Mouse (Mus musculus): ENCODE measurements around the gene Hoxa1.

Hoxa1 gene

DNA sequence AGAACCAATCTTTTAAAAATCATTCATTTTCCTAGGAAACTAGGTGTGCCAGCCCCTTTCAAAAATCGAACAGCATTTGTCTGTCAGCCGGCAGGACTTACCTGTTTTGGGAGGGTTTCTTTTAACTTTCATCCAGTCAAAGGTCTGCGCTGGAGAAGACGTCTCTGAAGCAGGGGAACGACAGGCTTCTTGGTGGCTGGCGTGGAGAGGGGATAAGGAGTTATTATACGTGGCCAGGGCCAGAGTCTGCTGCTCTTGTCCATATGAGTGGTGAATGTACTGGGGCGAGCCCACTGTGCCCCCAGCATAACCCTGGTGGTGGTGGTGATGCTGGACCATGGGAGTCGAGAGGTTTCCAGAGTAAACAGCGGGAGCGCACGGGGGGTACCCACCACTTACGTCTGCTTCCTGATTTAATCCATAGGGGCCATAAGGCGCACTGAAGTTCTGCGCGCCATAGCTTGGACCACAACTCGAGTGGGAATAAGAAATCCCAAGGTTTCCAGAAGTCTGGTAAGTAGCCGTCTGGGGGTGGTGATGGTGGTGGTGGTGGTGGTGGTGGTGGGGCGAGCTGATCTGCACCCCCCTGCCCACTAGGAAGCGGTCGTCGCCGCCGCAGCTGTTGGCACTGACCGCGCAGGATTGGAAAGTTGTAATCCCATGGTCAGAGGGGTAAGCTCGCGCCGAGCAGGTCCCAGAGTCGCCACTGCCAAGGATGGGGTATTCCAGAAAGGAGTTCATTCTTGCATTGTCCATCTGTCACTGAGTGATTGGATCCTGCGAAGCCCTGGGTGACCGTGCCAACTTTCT is 446 bp downstream of the Hoxa1 start:
- DNase-seq = no peak

DNA sequence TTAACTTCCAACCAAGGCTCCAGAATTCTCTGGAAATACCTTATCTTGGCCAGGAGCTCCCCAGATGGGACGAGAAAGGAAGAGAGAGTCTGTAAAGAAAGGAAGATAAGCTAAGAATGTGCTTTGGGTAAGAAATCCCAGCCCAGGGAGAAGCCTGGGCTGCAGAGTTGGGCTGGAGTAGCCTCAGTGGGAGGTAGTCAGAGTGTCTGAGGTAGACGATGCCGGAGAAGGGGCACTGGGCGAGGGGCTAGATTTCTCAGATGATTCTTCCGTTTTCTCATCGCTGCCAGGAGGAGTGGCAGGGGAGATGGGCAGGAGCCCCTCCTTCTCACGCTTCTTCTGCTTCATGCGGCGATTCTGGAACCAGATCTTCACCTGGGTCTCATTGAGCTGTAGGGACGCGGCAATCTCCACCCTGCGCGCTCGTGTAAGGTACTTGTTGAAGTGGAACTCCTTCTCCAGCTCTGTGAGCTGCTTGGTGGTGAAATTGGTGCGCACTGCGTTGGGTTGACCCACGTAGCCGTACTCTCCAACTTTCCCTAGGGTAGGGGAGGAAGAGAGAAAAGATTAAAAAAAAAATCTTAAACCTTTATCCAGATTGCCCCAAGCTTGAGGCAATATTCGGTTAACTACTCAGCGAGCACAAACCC is 1.4 kb downstream of the Hoxa1 start:
- no peak for DNase-seq

DNA sequence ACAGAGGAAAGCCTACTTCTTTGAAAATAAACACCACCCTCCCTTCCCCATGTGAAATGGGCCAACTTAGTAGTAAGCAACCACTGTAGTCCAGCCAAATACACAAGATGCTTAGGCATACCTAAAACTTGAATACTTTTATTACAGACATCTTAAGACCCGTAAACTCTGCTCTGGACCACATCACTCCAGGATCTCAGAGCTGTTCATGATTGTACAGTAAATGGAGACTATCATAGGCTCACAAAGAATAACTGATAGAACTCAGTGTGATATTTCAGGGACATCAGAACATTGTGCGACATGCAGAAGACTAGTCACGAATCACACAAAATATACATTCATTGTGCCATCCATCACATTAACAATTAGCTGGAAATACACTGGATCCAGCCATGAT is 2.6 kb downstream of the Hoxa1 start:
- no peak for DNase-seq

DNA sequence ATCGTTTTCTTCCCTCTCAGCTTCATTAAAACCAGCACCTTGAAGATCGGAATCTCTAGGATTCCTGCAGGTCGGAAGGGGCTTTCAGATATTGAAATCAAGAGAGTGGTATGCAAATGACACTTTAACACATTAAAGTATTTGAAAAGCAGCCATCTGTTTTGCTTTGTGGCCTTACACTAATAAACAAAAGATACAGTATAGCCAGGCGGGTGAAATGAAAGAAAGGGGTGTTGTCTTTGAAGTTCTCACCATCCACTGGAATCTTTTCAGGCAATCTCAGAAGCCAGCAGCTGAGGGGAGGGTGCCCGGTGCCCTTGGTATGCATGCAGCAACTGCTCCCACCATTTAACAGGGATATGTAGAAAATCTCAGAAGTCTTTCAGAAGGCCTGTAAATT is 4.1 kb downstream of the Hoxa1 start:
- no peak for DNase-seq

DNA sequence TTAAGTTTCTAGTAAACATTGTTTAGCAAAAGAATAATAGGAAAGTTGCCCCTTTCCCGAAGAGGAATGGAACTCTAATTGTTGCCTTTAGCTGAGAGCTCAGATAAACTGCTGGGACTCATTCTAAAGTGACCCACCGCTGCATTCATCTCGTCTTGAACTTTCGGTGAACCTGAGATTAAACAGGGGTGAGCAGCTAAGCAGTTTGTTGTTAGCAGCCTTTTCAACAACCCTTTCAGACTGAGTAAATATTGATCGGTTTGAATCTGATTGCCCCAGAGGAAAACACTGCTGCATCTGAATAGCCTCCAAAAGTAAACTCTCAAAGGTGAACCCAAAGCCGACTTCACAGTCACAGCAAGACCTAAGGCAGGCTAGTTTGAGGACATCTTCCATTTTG is 4.8 kb downstream of the Hoxa1 start:
- DNase-seq = no peak

DNA sequence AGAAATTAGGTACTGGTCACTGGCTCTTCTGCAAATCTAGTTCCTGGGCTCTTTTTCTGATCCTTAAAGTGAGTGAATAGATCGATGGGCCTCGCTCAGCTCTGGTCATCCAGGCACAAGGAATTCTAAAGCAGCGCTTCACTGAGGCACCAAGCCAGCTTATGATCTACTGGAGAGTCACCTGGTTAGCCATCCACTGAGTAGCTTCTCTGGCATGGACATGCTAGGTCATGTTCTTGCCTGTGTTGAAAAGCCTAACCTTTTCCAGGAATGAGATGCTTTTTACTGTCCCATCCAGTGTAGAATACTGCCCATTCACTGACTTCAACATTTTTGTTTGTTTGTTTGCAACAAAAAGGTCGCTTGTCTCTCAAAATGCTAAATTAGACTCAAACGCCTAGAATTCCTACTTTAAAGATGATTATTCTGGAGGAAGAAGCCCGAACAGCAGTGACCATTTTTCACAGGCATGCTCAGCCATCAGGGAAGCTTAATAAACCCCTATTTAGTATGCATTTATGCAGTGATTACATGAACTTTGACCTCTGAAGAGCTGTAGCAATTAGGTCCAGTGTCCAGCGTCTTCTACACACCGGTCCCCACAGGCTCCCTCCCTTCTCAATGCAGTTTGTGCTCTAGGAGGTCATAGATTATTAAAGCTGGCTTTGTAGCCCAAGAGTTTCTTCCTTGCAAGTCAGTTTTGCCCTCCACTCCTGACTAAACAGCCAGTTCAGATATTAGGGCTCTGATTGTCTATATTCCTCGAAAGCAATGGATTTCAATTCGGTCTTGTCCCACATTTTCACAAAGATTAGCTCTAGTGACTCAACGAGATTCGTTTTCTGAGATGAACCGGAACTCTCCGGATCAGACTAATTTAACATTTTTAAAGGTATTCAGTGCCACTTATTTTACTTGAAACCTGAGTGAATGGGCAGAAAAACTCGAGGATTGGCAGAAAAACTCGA is 5.6 kb downstream of the Hoxa1 start:
- no peak for DNase-seq

DNA sequence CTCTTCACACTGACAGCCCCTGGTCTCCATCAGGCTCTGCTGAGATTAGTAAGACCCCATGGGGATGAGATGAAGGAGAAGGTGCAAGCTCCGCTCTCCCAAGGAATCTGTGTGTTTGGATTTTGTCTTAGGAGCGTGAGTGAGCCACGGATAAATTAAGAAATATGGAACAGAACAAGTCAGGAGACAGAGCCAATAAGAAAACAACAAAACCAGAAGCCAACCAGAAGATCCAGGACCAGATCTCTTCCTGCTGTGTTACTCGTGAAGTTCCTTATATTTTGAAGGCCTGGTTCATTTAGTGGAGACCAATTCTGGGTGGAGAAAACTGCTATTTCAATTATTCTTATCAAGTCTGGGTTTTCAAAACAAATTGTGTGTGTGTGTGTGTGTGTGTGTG is 6.5 kb downstream of the Hoxa1 start:
- no peak for DNase-seq

DNA sequence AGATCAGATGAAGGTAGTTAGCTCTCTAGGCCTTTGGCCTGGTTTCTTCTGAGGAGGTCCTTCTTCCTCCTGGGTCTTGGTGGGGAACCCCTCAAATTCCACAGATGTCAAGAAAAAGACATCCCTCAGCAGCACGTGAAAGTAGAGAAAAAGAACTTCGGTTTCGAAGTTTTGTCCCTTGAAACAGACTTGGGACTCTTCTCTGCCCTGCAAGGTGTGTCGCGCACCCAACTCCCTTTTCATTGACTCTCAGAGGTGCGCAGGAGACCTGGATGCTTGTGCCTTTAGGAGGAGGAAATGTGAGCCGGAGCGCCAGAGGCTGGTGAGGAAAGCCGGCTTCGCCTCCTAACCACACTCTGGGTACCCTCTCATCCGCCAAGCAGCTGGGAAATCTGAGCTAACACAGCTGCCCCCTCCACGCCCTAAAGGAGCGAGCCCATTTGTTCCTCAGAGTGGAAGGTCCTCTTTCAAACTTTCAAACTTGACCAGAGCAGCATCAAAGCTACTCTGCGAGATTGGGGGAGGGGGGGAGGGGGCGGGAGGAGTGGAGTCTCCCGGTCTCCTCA is 7.6 kb downstream of the Hoxa1 start:
- DNase-seq = no peak

DNA sequence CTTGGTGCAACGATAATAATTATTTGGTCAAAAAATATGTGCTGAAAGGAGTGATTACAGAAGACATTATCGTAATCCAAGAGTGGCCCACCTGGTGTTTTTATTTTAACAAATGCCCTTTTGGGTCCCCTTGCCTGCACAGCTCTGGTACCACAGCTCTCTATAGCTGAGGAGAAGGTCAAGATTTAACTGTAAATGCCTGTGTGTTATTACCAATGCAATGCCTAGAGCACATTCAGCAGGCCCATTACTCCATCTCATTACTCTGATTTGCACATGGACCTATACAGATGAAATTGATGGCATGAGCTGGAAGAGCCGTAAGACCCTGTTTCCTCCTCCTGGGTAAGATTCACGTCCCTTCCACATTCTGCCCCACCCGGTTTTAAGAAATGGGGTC is 19.0 kb downstream of the Hoxa1 start:
- DNase-seq = no peak

DNA sequence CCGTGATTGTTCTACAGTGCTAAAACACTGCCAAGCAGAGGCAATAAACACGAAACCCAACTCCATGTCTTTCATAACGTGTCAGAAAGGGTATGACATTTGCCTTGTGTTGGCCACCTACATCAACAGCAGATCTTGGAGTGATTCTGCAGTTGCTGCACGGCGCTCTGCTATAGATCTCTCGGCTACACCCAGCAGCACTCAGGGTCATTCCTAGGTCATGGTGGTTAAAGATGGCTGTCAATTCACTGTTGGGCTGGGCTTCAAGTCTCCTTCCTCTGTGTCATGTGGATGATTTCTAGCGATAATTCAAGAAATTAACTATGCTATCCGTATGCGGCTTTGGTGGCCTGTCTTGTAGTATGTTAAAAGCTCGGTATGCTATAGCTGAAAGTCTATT is 19.5 kb downstream of the Hoxa1 start:
- DNase-seq = no peak

DNA sequence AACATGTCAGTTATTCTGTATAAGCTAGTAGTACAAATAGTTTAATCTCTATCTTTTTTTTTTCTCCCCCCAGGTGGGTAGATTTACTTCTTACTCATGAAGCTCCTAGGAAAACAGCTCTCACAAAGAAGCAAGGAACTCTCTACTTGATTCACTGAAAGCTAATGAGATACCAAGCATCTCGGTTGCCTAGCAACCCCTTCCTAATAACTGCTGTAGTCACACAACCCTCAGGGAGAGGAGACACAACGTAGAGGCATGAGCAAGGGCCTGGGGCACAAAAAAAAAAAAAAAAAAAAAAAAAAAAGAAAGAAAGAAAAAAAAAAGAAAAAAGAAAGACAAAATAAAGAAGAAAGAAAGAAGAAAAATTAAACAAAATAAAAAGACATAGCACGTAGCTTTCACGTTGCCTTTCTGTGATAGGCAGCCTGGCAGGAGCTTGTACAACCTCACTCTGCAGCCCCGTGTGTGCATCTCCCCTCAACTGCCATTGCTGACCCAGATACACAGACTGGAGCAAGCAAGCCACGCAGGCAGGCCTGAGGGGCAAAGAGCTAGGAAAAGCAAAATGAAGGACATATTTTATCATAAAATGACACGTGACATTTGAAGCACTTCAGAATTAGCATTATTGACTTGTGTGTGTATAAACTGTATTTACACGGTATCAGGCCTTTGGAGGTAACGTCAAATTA is 20.1 kb downstream of the Hoxa1 start:
- no peak for DNase-seq

DNA sequence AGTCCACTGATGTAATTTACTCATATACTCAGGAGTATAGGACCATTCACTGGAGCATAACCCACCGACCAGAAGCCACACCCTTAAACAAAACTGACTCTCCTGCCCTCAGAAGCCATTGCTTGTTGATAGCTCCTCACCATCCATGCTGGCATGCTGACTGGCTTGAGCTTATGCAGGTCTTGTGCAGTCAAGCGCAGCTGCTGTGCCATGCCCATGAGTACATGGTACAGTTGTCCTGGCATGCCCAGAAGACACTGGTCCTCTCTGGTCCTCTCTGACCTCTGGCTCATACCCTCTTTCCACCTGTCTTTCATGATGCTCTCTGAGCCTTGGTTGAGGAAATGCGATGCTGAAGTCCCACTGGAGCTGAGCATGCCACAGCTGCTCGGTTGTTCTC is 34.4 kb downstream of the Hoxa1 start:
- DNase-seq = no peak

DNA sequence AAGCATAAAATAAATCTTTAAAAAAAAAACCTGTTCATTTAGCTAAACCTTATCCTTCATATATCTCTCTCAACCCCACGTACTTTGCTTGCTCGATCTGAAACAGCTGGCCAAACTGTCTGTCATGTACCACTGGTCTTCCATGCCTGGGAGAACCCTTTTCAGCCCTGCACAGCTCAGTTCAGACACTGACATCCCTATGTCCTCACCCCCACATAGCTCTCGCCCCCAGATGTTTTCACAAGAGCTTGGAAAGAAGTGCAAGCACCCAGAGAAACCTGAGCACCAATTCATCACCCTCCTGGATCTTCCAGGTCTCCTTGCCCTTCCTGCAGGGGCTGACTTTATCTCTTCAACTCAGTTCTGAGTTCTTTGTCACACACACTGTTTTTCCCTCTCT is 36.9 kb downstream of the Hoxa1 start:
- no peak for DNase-seq

DNA sequence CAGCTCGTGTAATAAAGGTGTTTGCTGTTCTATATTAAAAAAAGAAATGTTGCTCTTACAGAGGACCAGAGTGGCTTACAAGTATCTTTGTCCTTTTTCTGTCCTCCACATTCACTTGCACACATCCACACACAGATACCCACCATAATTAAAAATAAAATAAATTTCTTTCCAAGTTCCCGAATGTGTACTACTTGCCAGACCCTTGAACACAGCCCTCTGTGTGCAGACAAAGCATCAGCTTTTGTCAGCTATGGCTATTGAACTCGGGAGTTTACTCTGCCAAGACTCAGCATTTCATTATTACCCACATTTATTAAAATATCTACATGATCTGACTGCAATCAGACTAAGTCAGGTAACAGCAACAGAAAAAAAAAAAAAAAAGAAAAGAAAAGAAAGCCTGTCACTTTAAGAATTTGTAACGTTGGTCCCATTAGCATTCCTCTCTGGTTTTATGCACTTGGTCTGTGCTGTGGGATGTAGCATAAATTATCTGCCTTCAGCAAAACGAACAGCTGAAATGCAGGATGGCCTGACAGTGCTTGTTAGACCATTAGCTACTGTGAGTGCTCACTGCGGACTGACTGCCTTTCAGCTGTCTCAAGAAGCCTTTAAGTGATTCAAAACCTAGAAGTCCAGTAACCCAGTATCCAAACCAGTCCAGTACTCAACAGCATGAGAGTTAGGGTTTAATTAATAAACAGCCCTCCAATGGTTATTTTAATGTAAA is 39.0 kb downstream of the Hoxa1 start:
- no peak for DNase-seq

DNA sequence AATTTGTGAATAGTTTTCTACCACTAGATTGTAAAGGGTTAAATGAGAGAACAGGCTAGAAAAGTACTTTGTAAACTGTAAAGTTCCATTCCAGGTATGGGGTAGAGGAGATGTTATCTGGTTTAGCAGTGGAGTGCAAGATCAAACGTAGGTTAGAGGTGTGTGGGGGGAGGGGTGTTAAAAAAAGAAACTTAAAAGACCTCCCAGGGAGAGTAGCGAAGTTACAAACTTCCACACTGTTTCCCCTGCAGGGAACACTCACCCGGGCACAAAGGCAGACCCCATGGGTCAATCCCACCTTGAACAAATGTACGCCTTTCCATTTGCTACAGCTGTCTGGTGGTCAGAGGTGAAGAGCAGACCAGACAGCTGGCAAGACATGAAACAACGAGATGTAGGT is 42.2 kb downstream of the Hoxa1 start:
- DNase-seq = no peak

DNA sequence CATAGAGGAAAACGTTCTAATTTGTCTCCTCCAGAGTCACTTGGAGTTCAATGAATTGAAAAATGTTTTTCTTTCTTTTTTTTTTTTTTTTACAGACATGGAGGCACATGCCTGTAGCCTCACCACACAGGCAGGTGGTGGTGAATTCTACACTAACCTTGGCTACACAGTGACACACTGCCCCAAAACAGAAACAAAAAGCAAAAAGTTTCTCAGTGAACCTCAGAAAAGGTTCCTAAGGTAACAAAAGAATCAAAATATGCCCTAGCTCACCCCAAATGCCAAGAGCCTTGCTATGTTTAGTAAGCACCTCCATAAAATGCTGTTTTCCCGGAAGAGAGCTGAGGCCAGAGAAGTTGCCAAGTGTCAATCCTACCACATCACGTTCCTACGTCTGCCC is 46.3 kb downstream of the Hoxa1 start:
- no peak for DNase-seq

DNA sequence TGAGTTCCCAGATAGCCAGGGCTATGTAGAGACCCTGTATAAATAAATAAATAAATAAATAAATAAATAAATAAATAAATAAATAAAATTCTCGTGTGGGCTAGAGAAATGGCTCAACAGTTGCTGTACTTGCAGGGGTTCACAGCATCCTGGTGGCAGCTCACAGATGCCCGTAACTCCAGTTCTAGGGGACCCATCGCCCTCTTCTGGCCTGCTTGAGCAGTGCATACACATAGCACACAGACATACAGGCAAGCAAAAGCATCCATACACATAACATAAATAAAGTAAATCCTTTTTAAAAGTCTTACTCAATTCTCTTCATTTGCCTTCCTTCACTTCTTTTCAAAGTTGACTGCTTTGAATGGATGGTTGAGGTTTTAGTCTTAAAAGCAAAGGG is 50.7 kb downstream of the Hoxa1 start:
- no peak for DNase-seq

DNA sequence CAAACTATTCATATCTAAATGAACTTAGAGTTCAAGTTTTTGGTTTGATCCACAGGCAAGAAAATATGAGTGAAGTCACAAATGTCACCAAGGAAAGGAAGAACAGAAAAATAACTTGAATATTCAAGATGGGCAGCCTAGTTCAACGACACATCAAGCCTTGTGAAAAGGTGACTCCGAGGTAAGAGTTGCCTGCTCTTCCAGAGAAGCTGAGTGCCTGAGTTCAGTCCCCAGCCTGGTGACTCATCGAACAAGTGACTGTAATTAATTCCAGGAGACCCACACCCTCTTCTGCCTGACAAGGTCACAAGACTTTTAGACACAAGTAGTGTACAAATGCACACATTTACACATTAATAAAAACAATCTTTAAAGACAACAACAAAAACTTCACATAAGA is 51.4 kb downstream of the Hoxa1 start:
- DNase-seq = no peak

DNA sequence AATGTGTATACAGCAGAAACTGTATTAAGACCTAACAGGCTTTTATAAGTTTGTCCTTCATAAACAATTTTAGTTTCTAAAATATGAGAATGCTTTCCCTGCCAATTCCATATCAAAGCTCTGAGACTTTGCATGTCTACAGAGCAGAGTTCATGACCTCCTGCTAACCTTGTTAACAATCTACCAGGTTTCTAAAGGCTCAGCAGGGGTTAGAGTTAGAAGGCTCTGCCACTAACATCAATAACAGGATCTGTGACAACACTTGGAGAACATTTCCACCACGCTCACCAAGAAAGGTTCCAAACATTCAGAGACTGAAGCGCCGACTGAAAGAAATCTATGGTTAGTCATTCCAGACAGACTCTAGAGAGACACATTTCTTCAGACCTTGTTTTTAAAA is 51.9 kb downstream of the Hoxa1 start:
- DNase-seq = no peak

Measured in right cerebral cortex, adult 18-20 months (tissue).